Mouse (Mus musculus) cerebellum, adult 2 months (tissue): ENCODE measurements around the gene Utp6.
"Not testable (repeated sequence)": the region's sequence is repeated elsewhere in the genome, so short reads cannot be mapped to it uniquely, and the experiment has no call there.

ENCODE experiments used
- CTCF ChIP-seq: fragments of 200-500 bp; IDR thresholded peaks from 2 replicates; pipeline ENCODE4 v1.5.1; 2011; ENCODE audit warnings: low read depth, mild to moderate bottlenecking, control low read depth, low read length, moderate library complexity, borderline replicate concordance; ENCODE audit not compliant: insufficient read depth
- POLR2A ChIP-seq: fragments of 200-500 bp; IDR thresholded peaks from 2 replicates; pipeline ENCODE4 v1.6.1; 2011; ENCODE audit warnings: low read length, control low read depth, borderline replicate concordance; ENCODE audit not compliant: insufficient read depth

- not testable (repeated sequence) for TF ChIP-seq CTCF, POLR2A
Measured at GRCm38 (mm10) chr11:79977061-79977460, 14.9 kb upstream of the Utp6 start.
